Mouse (Mus musculus): Measurements from ENCODE around the gene Olfr506.
"Not testable (repeated sequence)": the region's sequence is repeated elsewhere in the genome, so short reads cannot be mapped to it uniquely, and the experiment has no call there.

Gene Olfr506

DNA sequence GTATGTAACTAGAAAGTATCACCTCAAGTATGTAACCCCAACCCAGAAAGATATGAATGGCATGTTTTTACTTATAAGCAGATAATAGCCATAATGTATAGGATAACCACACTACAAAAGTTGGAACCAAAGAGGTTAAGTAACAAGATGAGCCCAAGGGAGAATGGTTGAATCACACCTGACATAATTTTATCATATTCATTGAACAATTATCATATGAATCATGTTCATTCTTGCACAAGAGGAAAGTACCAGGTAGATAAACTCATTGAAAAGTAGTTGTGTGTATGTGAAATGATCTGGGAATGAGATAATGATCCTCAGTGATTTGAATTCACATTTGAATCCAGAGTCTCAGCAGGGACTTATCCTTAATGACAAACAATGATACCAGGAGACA lies at the start of gene Olfr506:
Gene Olfr506 (plus strand): TSS at position 301 of the 400 bp plus-strand sequence.
- no peak for DNase-seq (ENCODE audit: low read depth, low spot score)

DNA sequence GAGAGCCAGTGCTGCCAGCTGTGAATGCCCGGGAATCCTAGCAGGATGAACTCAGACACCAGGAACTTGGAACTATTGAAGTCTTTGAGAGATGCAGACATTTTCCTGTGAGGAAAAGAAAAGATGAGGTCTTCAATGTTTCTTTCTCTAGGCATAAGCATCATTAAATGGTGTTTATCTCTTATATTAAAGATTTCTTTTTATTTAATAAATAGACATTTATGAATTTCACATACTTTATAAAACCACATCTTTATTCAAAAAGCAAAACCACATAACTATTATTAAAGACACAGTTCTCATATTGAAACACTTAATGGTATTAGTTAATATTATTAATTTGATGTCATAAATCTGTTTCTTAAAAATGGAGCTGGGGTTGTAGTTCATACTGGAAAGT lies 44.9 kb upstream of the Olfr506 start, which contains the start of gene Olfr504:
Gene Olfr504 (minus strand): TSS at position 101 of the 400 bp plus-strand sequence.
- DNase-seq (ENCODE audit: low read depth, low spot score), result no peak

DNA sequence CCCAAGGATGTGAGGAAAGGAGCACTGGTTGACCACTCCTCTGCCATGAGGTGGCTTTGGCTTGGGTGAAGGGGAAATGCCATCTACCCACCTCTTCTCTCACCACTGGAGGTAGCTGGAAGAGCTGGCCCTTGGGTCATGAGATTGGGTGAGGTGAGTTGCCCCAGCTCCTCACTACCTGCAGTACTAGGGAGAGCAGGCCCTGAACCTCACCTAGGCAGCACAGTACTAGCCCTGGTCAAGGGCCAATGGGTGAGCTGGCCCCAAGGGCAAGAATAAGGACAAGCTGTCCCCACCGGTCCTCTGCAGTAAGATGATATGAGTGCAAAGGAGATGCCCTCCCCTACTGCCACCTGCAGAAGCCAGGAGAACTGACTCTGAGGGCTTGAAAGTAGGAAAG lies 20.8 kb upstream of the Olfr506 start:
- DNase-seq (ENCODE audit: low read depth, low spot score), result no peak

DNA sequence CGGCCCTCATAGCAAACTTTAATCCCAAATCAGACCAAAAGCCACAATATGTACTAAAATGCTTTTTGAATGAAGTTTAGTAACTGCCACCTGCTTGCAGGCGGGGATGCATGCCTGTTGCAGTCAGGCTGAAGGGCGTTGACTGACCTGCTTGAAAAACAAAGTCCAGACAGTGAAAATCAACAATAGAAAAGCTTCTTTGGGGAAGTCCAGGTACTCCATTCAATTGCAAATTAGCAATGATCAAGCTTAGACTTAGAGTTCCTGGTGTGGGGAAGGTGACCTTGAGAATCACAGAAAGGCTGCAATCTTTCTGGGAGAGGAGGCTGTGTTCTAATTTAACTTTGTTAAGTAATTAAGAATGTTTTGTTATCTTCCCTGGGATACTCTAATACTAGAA lies 8.7 kb upstream of the Olfr506 start:
- not testable (repeated sequence) for DNase-seq (ENCODE audit: low read depth, low spot score)

DNA sequence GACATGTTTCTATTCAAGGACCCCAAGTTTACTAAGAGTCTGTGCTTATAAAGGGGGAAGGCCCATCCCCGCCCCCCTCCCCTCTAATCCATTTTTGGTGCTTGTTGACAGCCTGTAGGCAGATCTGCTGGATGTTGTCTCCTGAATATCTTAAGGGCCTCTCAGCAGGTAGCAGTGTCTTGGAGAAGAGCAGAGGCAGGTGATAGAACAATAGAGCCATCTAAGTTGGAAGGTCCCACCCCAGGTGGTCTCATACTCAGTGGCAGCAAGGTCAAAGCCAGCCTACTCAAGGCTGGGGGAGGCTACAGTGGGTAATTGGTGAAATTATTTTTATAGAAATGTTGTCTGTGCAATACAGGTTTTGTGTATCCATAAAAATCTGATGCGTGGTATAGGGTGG lies 3.5 kb downstream of the Olfr506 start:
- no peak for DNase-seq (ENCODE audit: low read depth, low spot score)

DNA sequence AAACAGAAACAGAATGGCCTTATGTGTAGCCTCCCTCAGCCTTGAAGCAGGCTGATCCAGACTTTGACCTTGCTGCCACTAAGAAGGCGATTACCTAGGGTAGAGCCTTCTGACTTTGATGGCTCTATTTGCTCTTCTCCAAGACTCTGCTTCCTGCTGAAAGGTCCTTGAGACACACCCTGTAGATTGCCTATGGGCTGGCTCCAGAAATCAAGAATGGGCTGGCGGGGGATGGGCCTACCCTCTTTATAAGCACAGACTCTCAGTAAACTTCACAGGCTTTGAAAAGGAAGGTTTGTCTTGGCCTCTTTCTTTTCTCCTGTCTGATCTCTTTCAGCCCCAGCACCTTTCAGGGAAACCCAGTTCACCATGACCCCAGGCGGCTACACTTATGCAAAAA lies 6.2 kb downstream of the Olfr506 start:
- DNase-seq (ENCODE audit: low read depth, low spot score), result not testable (repeated sequence)

DNA sequence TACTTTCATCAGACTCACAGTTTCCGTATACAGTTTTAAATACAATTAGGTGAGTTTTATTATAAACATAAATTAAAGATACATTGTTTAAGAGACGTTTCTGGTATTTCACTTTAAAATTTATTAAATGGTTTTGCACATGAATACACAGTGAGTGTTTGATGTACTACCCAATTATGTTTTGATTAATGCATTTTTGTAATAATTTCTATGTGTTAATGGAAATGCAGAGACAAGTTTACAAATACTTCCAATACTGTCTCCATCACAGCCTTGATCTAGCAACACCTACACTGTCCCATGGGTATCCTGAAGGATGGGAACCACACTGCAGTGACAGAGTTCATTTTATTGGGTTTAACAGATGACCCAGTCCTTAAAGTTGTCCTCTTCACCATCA lies 10.9 kb downstream of the Olfr506 start, which contains the start of gene Olfr507:
Gene Olfr507 (plus strand): TSS at position 301 of the 400 bp plus-strand sequence.
- DNase-seq (ENCODE audit: low read depth, low spot score), result no peak

DNA sequence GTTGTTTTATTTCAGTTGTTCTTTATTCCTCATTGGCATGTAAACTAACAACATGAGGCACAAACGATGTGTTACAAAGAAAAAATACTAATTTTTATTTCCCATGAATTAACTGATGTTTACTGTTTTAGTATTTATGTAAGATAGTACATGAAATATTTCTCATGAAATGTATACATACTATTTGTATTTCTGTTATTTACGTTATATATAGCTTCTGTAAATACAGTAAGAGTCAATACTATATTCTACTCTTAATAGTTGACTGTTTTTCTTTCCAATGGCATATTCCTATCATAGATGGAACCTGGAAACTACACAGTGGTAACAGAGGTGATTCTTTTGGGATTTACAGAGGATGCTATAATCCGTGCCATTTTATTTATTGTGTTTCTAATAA lies 19.1 kb downstream of the Olfr506 start, which contains the start of gene Olfr508:
Gene Olfr508 (plus strand): TSS at position 301 of the 400 bp plus-strand sequence.
- DNase-seq (ENCODE audit: low read depth, low spot score), result no peak

DNA sequence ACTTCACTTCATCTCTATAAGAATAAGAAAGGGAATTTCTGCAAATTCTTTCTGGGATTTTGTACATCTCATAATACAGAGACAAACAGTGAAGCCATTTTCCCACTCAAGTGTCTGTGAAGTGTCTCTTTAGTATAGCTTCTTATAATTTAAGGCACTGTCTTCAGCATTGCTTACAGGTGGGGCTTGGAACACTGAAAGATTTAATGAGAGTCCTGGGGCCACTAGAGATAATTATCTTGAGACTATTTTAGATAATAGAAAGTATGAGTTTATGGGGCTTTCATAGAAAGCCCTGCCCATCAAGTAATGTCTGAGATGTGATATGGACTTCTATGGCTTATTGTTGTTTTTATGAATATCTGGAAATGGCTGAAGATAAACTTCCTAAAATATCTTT lies 41.2 kb downstream of the Olfr506 start, which contains the start of gene Olfr509:
Gene Olfr509 (minus strand): TSS at position 101 of the 400 bp plus-strand sequence.
- DNase-seq (ENCODE audit: low read depth, low spot score), result no peak

DNA sequence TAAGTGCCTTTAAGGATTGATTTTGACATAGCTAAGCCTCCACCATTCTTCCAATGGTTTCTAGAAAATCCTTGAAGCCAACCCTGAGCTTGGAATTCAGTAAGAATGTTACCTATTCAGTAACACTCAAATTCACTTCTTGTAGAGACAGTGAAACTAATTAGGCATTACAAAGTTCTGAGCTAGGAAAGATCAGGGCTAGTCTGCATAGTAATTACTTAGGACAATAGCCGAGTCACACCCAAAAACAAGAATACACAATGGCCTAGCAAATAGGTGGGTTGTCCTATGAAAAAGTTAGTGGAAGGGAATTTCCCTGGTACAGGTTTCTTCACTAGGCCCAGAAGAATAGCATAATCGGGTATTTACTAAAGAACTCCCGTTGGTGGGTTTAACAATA lies 51.8 kb downstream of the Olfr506 start:
- no peak for DNase-seq (ENCODE audit: low read depth, low spot score)

Measured in telencephalon, adult 2 months (tissue).